Mouse (Mus musculus): ENCODE measurements at regions not wholly inside any gene's neighbourhood (a gene's known extent, or its start where the extent isn't known, plus 50 kb on each side); places are given as distances from the start of the nearest gene placed in this dataset.

DNA sequence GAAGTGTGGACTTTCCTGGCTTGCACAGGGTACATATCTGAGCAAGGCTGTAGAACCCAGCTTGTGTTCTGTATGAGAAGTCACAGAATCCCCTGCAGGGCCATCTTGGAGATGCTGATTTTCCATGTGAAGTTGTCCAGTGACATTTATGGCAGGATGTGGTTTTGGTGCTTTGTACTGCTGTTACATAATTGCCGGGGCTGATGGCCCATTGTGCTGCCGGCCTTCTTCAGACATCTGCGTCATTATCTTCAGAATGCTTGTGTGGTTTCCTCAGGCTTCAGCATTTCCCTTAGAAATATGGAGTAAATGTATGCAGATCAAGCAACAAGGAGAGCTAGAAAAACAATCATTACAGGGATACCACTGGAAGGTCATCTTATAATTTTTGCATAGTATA, 196.1 kb downstream of the Diras2 start:
- H3K36me3 ChIP-seq (ENCODE audit: control insufficient read depth in 1 of 2, insufficient read depth in 2 of 2, low read length in 2 of 2), result no peaks in the 10 kb centered on the region
- no peak overlapping the region for H3K9ac ChIP-seq (ENCODE audit: control insufficient read depth, low read depth, low read length, poor library complexity, severe bottlenecking)
- DNase-seq (ENCODE audit: low read depth, low spot score), result no peak
- no peaks in the 10 kb centered on the region for H3K9me3 ChIP-seq (replicated peaks; ENCODE audit: insufficient read depth, low read length)
- no peak overlapping the region for H3K4me3 ChIP-seq (ENCODE audit: control insufficient read depth in 1 of 2, insufficient read depth in 1 of 2, low read depth in 2 of 2, low read length in 2 of 2)
- no peak overlapping the region for H3K27ac ChIP-seq (ENCODE audit: control insufficient read depth, low read depth, low read length)
- no peaks in the 10 kb centered on the region for H3K4me1 ChIP-seq (ENCODE audit: control insufficient read depth in 1 of 2, insufficient read depth in 2 of 2, low read length in 2 of 2)
- H3K79me2 ChIP-seq (ENCODE audit: control insufficient read depth, insufficient read depth, low read length, poor library complexity), result no peaks in the 10 kb centered on the region
- TF ChIP-seq RCOR1 (IDR thresholded peaks at IDR 0.05; ENCODE audit: low read depth, low read length) (no peak), BHLHE40 (IDR thresholded peaks at IDR 0.05; ENCODE audit: borderline replicate concordance, low read depth, low read length) (no peak), USF1 (IDR thresholded peaks at IDR 0.05; ENCODE audit: low read depth, low read length) (no peak), USF2 (IDR thresholded peaks at IDR 0.05; ENCODE audit: borderline replicate concordance in 1 of 2, insufficient read depth in 1 of 2, low read depth in 1 of 2, low read length in 2 of 2) (no peak), ZKSCAN1 (IDR thresholded peaks at IDR 0.05; ENCODE audit: low read depth, low read length) (no peak), ZC3H11A (IDR thresholded peaks at IDR 0.05; ENCODE audit: low read depth, low read length) (no peak), JUND (IDR thresholded peaks at IDR 0.05; ENCODE audit: low read depth, low read length) (no peak)
- no peaks in the 10 kb centered on the region for H3K27me3 ChIP-seq (ENCODE audit: control insufficient read depth in 1 of 2, insufficient read depth in 2 of 2, low read length in 2 of 2)

DNA sequence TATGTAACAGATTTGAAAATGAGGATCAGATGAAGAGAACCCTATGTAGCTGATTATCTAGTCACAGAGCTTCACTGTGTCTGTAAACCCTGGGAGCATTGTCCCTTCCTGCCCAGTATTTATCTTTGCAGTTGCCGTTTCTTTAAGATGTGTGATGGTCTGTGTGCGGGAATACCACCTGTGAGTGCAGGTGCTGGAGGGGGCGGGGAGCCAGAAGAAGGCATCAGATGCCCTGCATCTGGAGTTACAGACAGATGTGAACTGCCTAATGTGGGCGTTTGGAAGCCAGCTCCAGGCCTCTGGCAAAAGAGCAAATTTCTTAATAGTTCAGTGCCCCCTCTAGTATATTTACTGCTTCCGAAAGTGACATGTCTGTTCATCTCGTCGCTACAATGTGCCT, 193.1 kb downstream of the Diras2 start:
- TF ChIP-seq GABPA (IDR thresholded peaks at IDR 0.05; ENCODE audit: low read depth, low read length), result no peak
- no peak for TF ChIP-seq GATA1 (IDR thresholded peaks at IDR 0.05; ENCODE audit: low read depth, low read length)
- TF ChIP-seq ZC3H11A (IDR thresholded peaks at IDR 0.05; ENCODE audit: low read depth, low read length), result no peak
- no peak for TF ChIP-seq POLR2A (IDR thresholded peaks at IDR 0.05; ENCODE audit: control insufficient read depth in 1 of 2, insufficient read depth in 1 of 2, low read depth in 1 of 2, low read length in 2 of 2, poor library complexity in 1 of 2)
- TF ChIP-seq ELF1 (IDR thresholded peaks at IDR 0.05; ENCODE audit: low read depth, low read length), result no peak
- no peak for TF ChIP-seq SIN3A (IDR thresholded peaks at IDR 0.05; ENCODE audit: low read length)
- TF ChIP-seq TAL1 (IDR thresholded peaks at IDR 0.05; ENCODE audit: low read length), result no peak
- TF ChIP-seq MYC (IDR thresholded peaks at IDR 0.05; ENCODE audit: low read depth, low read length), result no peak
- TF ChIP-seq SMC3 (IDR thresholded peaks at IDR 0.05; ENCODE audit: low read depth, low read length), result no peak
- TF ChIP-seq ETS1 (IDR thresholded peaks at IDR 0.05; ENCODE audit: low read depth, low read length), result no peak
- no peak for TF ChIP-seq EP300 (IDR thresholded peaks at IDR 0.05; ENCODE audit: low read depth in 1 of 2, low read length in 2 of 2)
- TF ChIP-seq MAX (IDR thresholded peaks at IDR 0.05; ENCODE audit: low read length), result no peak
- TF ChIP-seq MAFK (IDR thresholded peaks at IDR 0.05; ENCODE audit: borderline replicate concordance, low read depth, low read length), result no peak
- no peak for TF ChIP-seq CHD1 (IDR thresholded peaks at IDR 0.05; ENCODE audit: low read depth, low read length)
- Histone ChIP-seq H3K4me3 (ENCODE audit: control insufficient read depth in 1 of 2, insufficient read depth in 1 of 2, low read depth in 2 of 2, low read length in 2 of 2) (no peak overlapping the region), H3K27ac (ENCODE audit: control insufficient read depth, low read depth, low read length) (no peak overlapping the region), H3K9me3 (replicated peaks; ENCODE audit: insufficient read depth, low read length) (no peaks in the 10 kb centered on the region), H3K4me1 (ENCODE audit: control insufficient read depth in 1 of 2, insufficient read depth in 2 of 2, low read length in 2 of 2) (no peaks in the 10 kb centered on the region), H3K27me3 (ENCODE audit: control insufficient read depth in 1 of 2, insufficient read depth in 2 of 2, low read length in 2 of 2) (no peaks in the 10 kb centered on the region), H3K79me2 (ENCODE audit: control insufficient read depth, insufficient read depth, low read length, poor library complexity) (no peaks in the 10 kb centered on the region), H3K9ac (ENCODE audit: control insufficient read depth, low read depth, low read length, poor library complexity, severe bottlenecking) (no peak overlapping the region), H3K36me3 (ENCODE audit: control insufficient read depth in 1 of 2, insufficient read depth in 2 of 2, low read length in 2 of 2) (no peaks in the 10 kb centered on the region)
- no peak for DNase-seq (ENCODE audit: low read depth, low spot score)

All from MEL (cell line).